Mouse (Mus musculus) testis, adult 2 months (tissue): ENCODE data around the gene Cacna2d4.
A peak's percentile ranks its signal among the peaks of the same experiment; 100 is the strongest.

ENCODE experiments used
- CTCF ChIP-seq: fragments of 200-500 bp; IDR thresholded peaks from 2 replicates; pipeline ENCODE4 v1.5.1; 2012; ENCODE audit warnings: low read depth, mild to moderate bottlenecking, inconsistent platforms, low read length, moderate library complexity; ENCODE audit not compliant: control insufficient read depth, insufficient read depth, insufficient replicate concordance
- POLR2A ChIP-seq: fragments of 200-500 bp; IDR thresholded peaks from 2 replicates; pipeline ENCODE4 v1.6.1; 2012; ENCODE audit warnings: low read depth, mild to moderate bottlenecking, inconsistent platforms, low read length, moderate library complexity; ENCODE audit not compliant: control insufficient read depth

DNA sequence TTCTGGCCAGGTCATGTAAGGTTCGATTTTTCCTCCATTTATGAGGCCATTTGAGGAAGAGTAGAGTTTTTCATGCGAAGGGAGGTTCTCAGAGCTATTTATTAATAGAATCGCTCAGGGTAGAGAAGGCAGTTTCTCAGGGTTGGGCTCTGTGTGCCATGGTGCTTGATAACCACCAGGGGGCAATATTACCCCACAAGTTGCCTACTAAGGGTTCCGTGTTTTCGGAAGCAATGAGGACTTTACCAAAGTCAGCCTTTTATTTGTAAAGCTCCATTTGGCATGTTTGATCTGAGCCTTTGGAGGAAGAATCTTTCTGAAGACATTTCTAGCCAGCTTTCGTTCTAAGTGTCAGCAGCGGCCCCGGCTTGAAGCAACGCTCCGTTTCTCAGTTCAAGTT, 16.0 kb upstream of the Cacna2d4 start:
- TF ChIP-seq CTCF (peak; percentile 20; the same call in 1 of the 2 replicates), POLR2A (no peak)
